Mouse (Mus musculus) liver, embryonic 14 days (tissue): ENCODE data around the gene Syngr1. TPM values are rescaled to one million over a fixed set of nuclear protein-coding genes. Genes with fewer than 3 reads are reported as not detected.

Experiments
- polyA plus RNA-seq: library from polyadenylated mRNA; depleted of rRNA; stranded (reverse); fragments of >200 nt; gene quantifications from 2 replicates; pipeline ENCODE4 v1.2.3, GENCODE M21; 2012; rRNA removed

Syngr1 gene
- 9.7 and 10.5 TPM in 2 replicates for polyA plus RNA-seq

GRCm38 (mm10) chr15:80091121-80091955, at the start of gene Syngr1, which contains the start of gene Rpl3:
TSS of gene Syngr1 (plus strand) at chr15:80091334.
TSS of gene Rpl3 (minus strand) at chr15:80091868.

GRCm38 (mm10) chr15:80132993-80133586, 42.0 kb downstream of the Syngr1 start, which contains the start of gene Tab1:
TSS of gene Tab1 (plus strand) at chr15:80133127.

Other genes starting within 250 kb of the Syngr1 start
- gene Apobec3, start 199.7 kb upstream of the Syngr1 start, polyA plus RNA-seq, result 27.3 and 33.4 TPM in 2 replicates
- gene Cbx7, start 120.2 kb upstream of the Syngr1 start, polyA plus RNA-seq, result 2.2 and 2.3 TPM in 2 replicates
- 1.4 TPM in 2 replicates for gene Pdgfb, start 76.4 kb upstream of the Syngr1 start, polyA plus RNA-seq
- gene Rpl3, start 534 bp downstream of the Syngr1 start, polyA plus RNA-seq, result 790 and 855 TPM in 2 replicates
- gene Tab1, start 41.8 kb downstream of the Syngr1 start, polyA plus RNA-seq, result 11.2 and 11.4 TPM in 2 replicates
- gene Mgat3, start 82.4 kb downstream of the Syngr1 start, polyA plus RNA-seq, result 0.92 and 0.95 TPM in 2 replicates
- 4.7 and 5.6 TPM in 2 replicates for gene Mief1, start 142.7 kb downstream of the Syngr1 start, polyA plus RNA-seq
- gene AC140267.1, start 144.5 kb downstream of the Syngr1 start, polyA plus RNA-seq, result not detected in 2 replicates
- gene Atf4, start 163.8 kb downstream of the Syngr1 start, polyA plus RNA-seq, result 243 and 248 TPM in 2 replicates
- gene Rps19bp1, start 173.0 kb downstream of the Syngr1 start, polyA plus RNA-seq, result 23.9 and 25.3 TPM in 2 replicates
- 0.01 TPM in 2 replicates for gene Cacna1i, start 195.9 kb downstream of the Syngr1 start, polyA plus RNA-seq